Mouse (Mus musculus): ENCODE results near the gene Slc15a5. TPM values are rescaled to one million over a fixed set of nuclear protein-coding genes. Genes with fewer than 3 reads are reported as not detected.
A peak's percentile ranks its signal among the peaks of the same experiment; 100 is the strongest.
"Not testable (repeated sequence)": the region's sequence is repeated elsewhere in the genome, so short reads cannot be mapped to it uniquely, and the experiment has no call there.

Slc15a5 gene
- polyA plus RNA-seq, 1 experiment, result not detected

DNA sequence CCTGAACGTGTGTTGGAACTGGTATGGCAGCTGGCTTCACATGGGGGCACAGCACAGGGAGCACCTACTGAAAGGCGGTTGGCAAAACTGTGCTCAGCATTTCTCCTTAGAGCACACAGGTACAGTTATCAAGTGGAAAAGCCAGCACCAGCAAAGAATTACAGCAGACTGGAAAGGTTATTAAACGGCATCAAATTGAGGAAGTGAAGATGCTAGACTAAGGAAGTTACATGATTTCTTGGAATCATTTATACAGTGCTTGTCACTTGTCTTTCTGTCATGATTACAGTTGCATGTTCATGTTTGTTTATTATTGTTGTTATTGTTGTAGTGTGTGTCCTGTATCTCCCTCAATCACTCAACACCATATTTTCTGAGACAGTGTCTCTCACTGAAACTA lies 15.3 kb upstream of the Slc15a5 start:
- no peaks in the 10 kb centered on the region for H3K4me1 ChIP-seq (ENCODE audit: control insufficient read depth, insufficient read depth, low read length)
- TF ChIP-seq CTCF (conservative IDR thresholded peaks at IDR 0.05; ENCODE audit: insufficient read depth, insufficient read length, low read depth, low read length) (no peak), POLR2A (IDR thresholded peaks at IDR 0.05; ENCODE audit: low read depth, low read length) (no peak)
- 77% methylated on average over 3 of the region's 3 CpGs for WGBS

DNA sequence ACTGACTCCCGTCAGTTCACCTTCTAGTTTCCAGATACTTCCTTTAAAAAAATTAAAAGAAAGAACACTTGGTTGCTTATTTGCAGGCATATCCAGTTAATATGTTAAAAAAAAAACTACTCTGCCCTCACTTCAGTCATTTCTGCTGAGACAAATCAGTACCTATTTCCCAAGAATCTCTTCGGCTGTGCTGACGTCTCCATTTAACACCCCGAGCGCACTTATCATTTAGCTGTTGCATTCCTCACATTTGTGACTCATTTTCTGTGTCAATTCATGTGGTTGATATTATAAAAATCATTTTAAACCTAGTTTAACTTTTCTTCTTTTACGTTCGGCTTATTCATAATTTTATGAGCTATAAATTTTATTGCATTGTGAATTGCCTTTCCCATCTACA lies 12.7 kb upstream of the Slc15a5 start:
- no peaks in the 10 kb centered on the region for H3K36me3 ChIP-seq (ENCODE audit: control insufficient read depth, insufficient read depth, low read length)
- WGBS, result 82% methylated on average over 7 of the region's 7 CpGs
- no peaks in the 10 kb centered on the region for H3K4me1 ChIP-seq (ENCODE audit: control insufficient read depth, insufficient read depth, low read length)
- no peak overlapping the region for H3K4me3 ChIP-seq (ENCODE audit: insufficient read depth, low read depth, low read length)
- H3K27me3 ChIP-seq (replicated peaks; ENCODE audit: control insufficient read depth, insufficient read depth, low read length), result no peaks in the 10 kb centered on the region; the same call in 1 of the 2 replicates
- DNase-seq, result no peak
- no peak overlapping the region for H3K27ac ChIP-seq (ENCODE audit: insufficient read depth, low read depth, low read length)
- no peak for TF ChIP-seq CTCF (conservative IDR thresholded peaks at IDR 0.05; ENCODE audit: insufficient read depth, insufficient read length, low read depth, low read length)
- TF ChIP-seq POLR2A (IDR thresholded peaks at IDR 0.05; ENCODE audit: low read depth, low read length), result no peak

More for the DNA sequence above, 15.3 kb upstream of the Slc15a5 start:
- no peak for DNase-seq
- Histone ChIP-seq H3K4me3 (ENCODE audit: insufficient read depth, low read depth, low read length) (no peak overlapping the region), H3K36me3 (ENCODE audit: control insufficient read depth, insufficient read depth, low read length) (no peaks in the 10 kb centered on the region), H3K27me3 (replicated peaks; ENCODE audit: control insufficient read depth, insufficient read depth, low read length) (no peaks in the 10 kb centered on the region), H3K27ac (ENCODE audit: insufficient read depth, low read depth, low read length) (no peak overlapping the region)

GRCm38 (mm10) chr6:138089084-138089483 lies 9.4 kb upstream of the Slc15a5 start:
- Histone ChIP-seq H3K36me3 (ENCODE audit: control insufficient read depth, insufficient read depth, low read length) (no peaks in the 10 kb centered on the region), H3K27ac (ENCODE audit: insufficient read depth, low read depth, low read length) (no peak overlapping the region), H3K4me3 (ENCODE audit: insufficient read depth, low read depth, low read length) (no peak overlapping the region), H3K27me3 (replicated peaks; ENCODE audit: control insufficient read depth, insufficient read depth, low read length) (no peaks in the 10 kb centered on the region; the same call in 1 of the 2 replicates), H3K4me1 (ENCODE audit: control insufficient read depth, insufficient read depth, low read length) (no peaks in the 10 kb centered on the region)
- no peak for DNase-seq
- 44% methylated on average over 8 of the region's 8 CpGs for WGBS
- TF ChIP-seq POLR2A (IDR thresholded peaks at IDR 0.05; ENCODE audit: low read depth, low read length), result no peak
- no peak for TF ChIP-seq CTCF (conservative IDR thresholded peaks at IDR 0.05; ENCODE audit: insufficient read depth, insufficient read length, low read depth, low read length)

GRCm38 (mm10) chr6:138086421-138086820 lies 6.7 kb upstream of the Slc15a5 start:
- not testable (repeated sequence) for H3K4me3 ChIP-seq (ENCODE audit: insufficient read depth, low read depth, low read length); H3K27me3 ChIP-seq (replicated peaks; ENCODE audit: control insufficient read depth, insufficient read depth, low read length); H3K36me3 ChIP-seq (ENCODE audit: control insufficient read depth, insufficient read depth, low read length); H3K27ac ChIP-seq (ENCODE audit: insufficient read depth, low read depth, low read length); H3K4me1 ChIP-seq (ENCODE audit: control insufficient read depth, insufficient read depth, low read length)
- peak; percentile 54 for DNase-seq

DNA sequence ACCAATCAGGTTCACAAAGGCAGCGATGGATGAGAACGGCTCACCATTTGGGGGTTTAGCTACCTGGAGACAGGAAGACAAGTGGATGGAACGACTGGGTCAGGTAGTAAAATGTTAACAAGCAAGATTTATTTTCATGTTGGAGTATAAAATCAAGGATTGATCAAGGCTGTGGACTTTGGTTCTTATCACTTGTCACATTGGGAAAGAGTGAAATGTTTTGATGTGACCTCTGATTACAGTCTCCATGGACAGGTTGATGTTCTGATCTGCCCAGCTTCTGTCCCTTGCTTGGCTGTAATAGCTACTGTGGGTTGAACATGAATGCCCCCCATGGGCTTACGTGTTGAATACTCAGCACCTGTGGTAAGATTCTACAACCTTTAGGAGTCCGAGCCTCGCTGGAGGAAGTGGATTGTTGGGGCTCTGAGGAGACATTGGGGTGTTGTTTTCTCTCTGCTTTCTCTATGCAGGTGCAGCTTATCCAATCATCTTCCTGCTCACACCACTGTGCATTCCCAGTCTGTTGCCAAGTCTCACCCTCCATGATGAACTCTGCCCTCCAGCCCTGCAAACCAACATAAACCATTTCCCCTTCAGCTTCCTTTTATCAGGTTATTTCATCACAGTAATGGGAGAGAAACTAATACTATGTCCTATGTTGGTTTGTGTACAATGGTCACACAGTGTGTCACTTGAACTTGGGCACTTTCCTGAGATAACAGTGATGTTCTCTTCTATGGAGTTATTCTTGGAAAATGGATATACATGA lies 1.2 kb upstream of the Slc15a5 start:
- no peaks in the 10 kb centered on the region for H3K4me1 ChIP-seq (ENCODE audit: control insufficient read depth, insufficient read depth, low read length)
- no peak overlapping the region for H3K4me3 ChIP-seq (ENCODE audit: insufficient read depth, low read depth, low read length)
- no peak overlapping the region for H3K27ac ChIP-seq (ENCODE audit: insufficient read depth, low read depth, low read length)
- DNase-seq, result no peak
- no peaks in the 10 kb centered on the region for H3K27me3 ChIP-seq (replicated peaks; ENCODE audit: control insufficient read depth, insufficient read depth, low read length)
- no peaks in the 10 kb centered on the region for H3K36me3 ChIP-seq (ENCODE audit: control insufficient read depth, insufficient read depth, low read length)
- WGBS, result 86% methylated on average over 6 of the region's 6 CpGs
- no peak for TF ChIP-seq POLR2A (IDR thresholded peaks at IDR 0.05; ENCODE audit: low read depth, low read length)
- TF ChIP-seq CTCF (conservative IDR thresholded peaks at IDR 0.05; ENCODE audit: insufficient read depth, insufficient read length, low read depth, low read length), result no peak

DNA sequence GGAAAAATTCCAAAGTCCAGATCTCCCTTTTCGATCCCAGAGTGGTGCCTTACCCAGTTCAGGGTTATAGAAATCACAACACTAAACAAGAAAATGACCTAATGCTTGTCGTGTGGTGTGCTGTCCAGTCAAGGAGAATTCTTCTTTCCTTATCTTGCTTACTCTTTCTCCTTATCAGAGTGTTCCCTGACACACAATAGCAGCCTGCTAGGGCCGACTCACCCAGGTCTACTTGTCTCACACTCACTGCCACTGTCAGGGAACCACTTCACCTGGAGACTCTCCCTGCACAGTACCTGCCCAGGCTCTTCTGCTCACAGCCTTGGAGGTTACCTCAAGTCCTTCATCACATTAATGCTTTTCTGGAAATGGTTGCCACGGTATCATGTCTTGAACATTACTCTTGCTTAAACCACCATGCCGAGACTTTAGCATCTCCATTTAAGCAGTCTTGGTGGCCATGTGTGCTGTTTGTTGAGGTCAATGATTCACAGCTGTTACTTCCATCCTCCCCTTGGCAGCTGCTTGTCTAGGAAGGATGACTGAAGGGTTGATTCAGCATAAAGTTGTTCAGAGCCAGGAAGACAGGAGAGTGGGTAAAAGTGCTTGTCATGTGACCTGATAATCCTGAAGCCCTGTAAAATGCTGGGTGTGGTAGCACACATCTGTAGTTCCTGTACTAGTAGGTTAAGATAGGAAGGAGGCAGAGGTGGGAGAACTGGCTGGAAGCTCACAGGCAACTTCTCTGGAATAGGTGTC lies 1.9 kb downstream of the Slc15a5 start:
- TF ChIP-seq POLR2A (IDR thresholded peaks at IDR 0.05; ENCODE audit: low read depth, low read length) (no peak), CTCF (conservative IDR thresholded peaks at IDR 0.05; ENCODE audit: insufficient read depth, insufficient read length, low read depth, low read length) (no peak)
- WGBS, result 67% methylated on average over 5 of the region's 5 CpGs
- H3K27me3 ChIP-seq (replicated peaks; ENCODE audit: control insufficient read depth, insufficient read depth, low read length), result no peaks in the 10 kb centered on the region

DNA sequence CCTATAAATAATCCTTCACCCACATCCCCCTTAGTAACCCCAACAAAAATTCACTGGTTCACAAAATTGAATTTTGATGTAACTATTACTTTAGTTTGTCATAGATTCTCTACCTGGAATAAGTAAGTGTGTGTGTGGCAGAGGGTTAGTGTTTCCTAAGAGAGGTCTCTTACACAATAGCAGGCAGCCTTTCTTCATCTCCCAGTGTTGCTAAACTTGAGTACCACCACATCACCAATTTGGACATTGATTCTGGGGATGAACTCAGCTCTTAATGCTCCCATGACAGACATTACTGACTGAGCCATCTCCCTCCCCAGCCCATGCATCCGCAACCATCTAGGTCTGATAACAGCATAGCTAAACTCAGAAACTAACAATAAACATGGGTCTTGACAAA lies 4.0 kb downstream of the Slc15a5 start:
- DNase-seq, result no peak

More for the DNA sequence above, 1.9 kb downstream of the Slc15a5 start:
- Histone ChIP-seq H3K4me3 (ENCODE audit: insufficient read depth, low read depth, low read length) (no peak overlapping the region), H3K27ac (ENCODE audit: insufficient read depth, low read depth, low read length) (no peak overlapping the region), H3K36me3 (ENCODE audit: control insufficient read depth, insufficient read depth, low read length) (no peaks in the 10 kb centered on the region), H3K4me1 (ENCODE audit: control insufficient read depth, insufficient read depth, low read length) (no peaks in the 10 kb centered on the region)
- DNase-seq, result no peak

More for the DNA sequence above, 4.0 kb downstream of the Slc15a5 start:
- H3K4me1 ChIP-seq (ENCODE audit: control insufficient read depth, insufficient read depth, low read length), result no peaks in the 10 kb centered on the region
- WGBS, result 98% methylated on average over 1 of the region's 1 CpGs
- H3K27ac ChIP-seq (ENCODE audit: insufficient read depth, low read depth, low read length), result no peak overlapping the region
- no peak overlapping the region for H3K4me3 ChIP-seq (ENCODE audit: insufficient read depth, low read depth, low read length)
- no peaks in the 10 kb centered on the region for H3K27me3 ChIP-seq (replicated peaks; ENCODE audit: control insufficient read depth, insufficient read depth, low read length)
- no peaks in the 10 kb centered on the region for H3K36me3 ChIP-seq (ENCODE audit: control insufficient read depth, insufficient read depth, low read length)
- TF ChIP-seq CTCF (conservative IDR thresholded peaks at IDR 0.05; ENCODE audit: insufficient read depth, insufficient read length, low read depth, low read length), result no peak
